Mouse (Mus musculus): ENCODE data around the gene Pygb. TPM values are rescaled to one million over a fixed set of nuclear protein-coding genes. Genes with fewer than 3 reads are reported as not detected.
A peak's percentile ranks its signal among the peaks of the same experiment; 100 is the strongest.

Pygb gene
- total and polyA plus RNA-seq, 2 experiments from 2014 or later = 282 to 581 TPM

GRCm38 (mm10) chr2:150765619-150766018, 20.9 kb upstream of the Pygb start:
- Histone ChIP-seq H3K9ac (replicated peaks; ENCODE audit: low read depth, low read length) (no peak overlapping the region), H3K4me3 (ENCODE audit: low read depth, low read length) (no peak overlapping the region), H3K27ac (ENCODE audit: low read depth) (peak overlapping the region; percentile 72), H3K4me1 (ENCODE audit: control insufficient read depth, insufficient read depth) (peaks cover 33% of the 10 kb centered on the region), H3K36me3 (replicated peaks; ENCODE audit: control insufficient read depth, insufficient read depth, low read length) (peaks cover 34% of the 10 kb centered on the region), H3K27me3 (ENCODE audit: control insufficient read depth, insufficient read depth, low read length) (no peaks in the 10 kb centered on the region), H3K9me3 (replicated peaks; ENCODE audit: control insufficient read depth, low read length) (no peaks in the 10 kb centered on the region), H3K4me2 (ENCODE audit: low read depth, low read length) (no peak overlapping the region)
- 26% methylated on average over 2 of the region's 2 CpGs for WGBS
- ATAC-seq (ENCODE audit: insufficient read depth, low read depth) (no peak), DNase-seq (ENCODE audit: low spot score) (no peak)
- no peak for TF ChIP-seq CTCF (IDR thresholded peaks at IDR 0.05; ENCODE audit: low read depth)
- TF ChIP-seq EP300 (IDR thresholded peaks at IDR 0.05; ENCODE audit: low read depth) = no peak

GRCm38 (mm10) chr2:150766083-150766862, 20.3 kb upstream of the Pygb start:
- Histone ChIP-seq H3K36me3 (replicated peaks; ENCODE audit: control insufficient read depth, insufficient read depth, low read length) (peaks cover 27% of the 10 kb centered on the region), H3K4me3 (ENCODE audit: low read depth, low read length) (no peak overlapping the region), H3K9me3 (replicated peaks; ENCODE audit: control insufficient read depth, low read length) (no peaks in the 10 kb centered on the region), H3K27ac (ENCODE audit: low read depth) (peak overlapping the region; percentile 72), H3K27me3 (ENCODE audit: control insufficient read depth, insufficient read depth, low read length) (no peaks in the 10 kb centered on the region), H3K9ac (replicated peaks; ENCODE audit: low read depth, low read length) (no peak overlapping the region), H3K4me2 (ENCODE audit: low read depth, low read length) (no peak overlapping the region), H3K4me1 (ENCODE audit: control insufficient read depth, insufficient read depth) (peaks cover 38% of the 10 kb centered on the region)
- WGBS = 58% methylated on average over 4 of the region's 4 CpGs
- no peak for TF ChIP-seq CTCF (IDR thresholded peaks at IDR 0.05; ENCODE audit: low read depth)
- no peak for TF ChIP-seq EP300 (IDR thresholded peaks at IDR 0.05; ENCODE audit: low read depth)
- no peak for DNase-seq (ENCODE audit: low spot score)
- ATAC-seq (ENCODE audit: insufficient read depth, low read depth) = no peak

- no peak overlapping the region for H3K4me3 ChIP-seq (ENCODE audit: low read depth, low read length)
- no peaks in the 10 kb centered on the region for H3K27me3 ChIP-seq (ENCODE audit: control insufficient read depth, insufficient read depth, low read length)
- H3K9ac ChIP-seq (replicated peaks; ENCODE audit: low read depth, low read length) = no peak overlapping the region
- TF ChIP-seq EP300 (IDR thresholded peaks at IDR 0.05; ENCODE audit: low read depth) (no peak), CTCF (IDR thresholded peaks at IDR 0.05; ENCODE audit: low read depth) (no peak)
- 35% methylated on average over 1 of the region's 1 CpGs for WGBS
- peak overlapping the region; percentile 95 for H3K27ac ChIP-seq (ENCODE audit: low read depth)
- no peaks in the 10 kb centered on the region for H3K9me3 ChIP-seq (replicated peaks; ENCODE audit: control insufficient read depth, low read length)
- DNase-seq (ENCODE audit: low spot score) = no peak
- ATAC-seq (ENCODE audit: insufficient read depth, low read depth) = no peak
- H3K4me2 ChIP-seq (ENCODE audit: low read depth, low read length) = no peak overlapping the region
- H3K4me1 ChIP-seq (ENCODE audit: control insufficient read depth, insufficient read depth) = peaks cover 51% of the 10 kb centered on the region
- peaks cover 7% of the 10 kb centered on the region; the same call in 1 of the 2 replicates for H3K36me3 ChIP-seq (replicated peaks; ENCODE audit: control insufficient read depth, insufficient read depth, low read length)
Measured at GRCm38 (mm10) chr2:150768678-150769077, 17.9 kb upstream of the Pygb start.

GRCm38 (mm10) chr2:150770747-150771146, 15.8 kb upstream of the Pygb start:
- WGBS = 10% methylated on average over 1 of the region's 1 CpGs
- Histone ChIP-seq H3K4me1 (ENCODE audit: control insufficient read depth, insufficient read depth) (peaks cover 53% of the 10 kb centered on the region), H3K4me2 (ENCODE audit: low read depth, low read length) (no peak overlapping the region), H3K36me3 (replicated peaks; ENCODE audit: control insufficient read depth, insufficient read depth, low read length) (no peaks in the 10 kb centered on the region), H3K9me3 (replicated peaks; ENCODE audit: control insufficient read depth, low read length) (no peaks in the 10 kb centered on the region), H3K4me3 (ENCODE audit: low read depth, low read length) (no peak overlapping the region), H3K27ac (ENCODE audit: low read depth) (peak overlapping the region; percentile 95), H3K27me3 (ENCODE audit: control insufficient read depth, insufficient read depth, low read length) (no peaks in the 10 kb centered on the region), H3K9ac (replicated peaks; ENCODE audit: low read depth, low read length) (peak overlapping the region; percentile 10; the same call in 1 of the 2 replicates)
- DNase-seq (ENCODE audit: low spot score) (peak; percentile 83), ATAC-seq (ENCODE audit: insufficient read depth, low read depth) (peak; percentile 76)
- TF ChIP-seq EP300 (IDR thresholded peaks at IDR 0.05; ENCODE audit: low read depth) (peak; percentile 58; the same call in 1 of the 2 replicates), CTCF (IDR thresholded peaks at IDR 0.05; ENCODE audit: low read depth) (no peak)

GRCm38 (mm10) chr2:150771169-150771568, 15.4 kb upstream of the Pygb start:
- H3K9ac ChIP-seq (replicated peaks; ENCODE audit: low read depth, low read length) = no peak overlapping the region
- peaks cover 51% of the 10 kb centered on the region for H3K4me1 ChIP-seq (ENCODE audit: control insufficient read depth, insufficient read depth)

More at GRCm38 (mm10) chr2:150771169-150771568, 15.4 kb upstream of the Pygb start:
- ATAC-seq (ENCODE audit: insufficient read depth, low read depth) (no peak), DNase-seq (ENCODE audit: low spot score) (no peak)
- Histone ChIP-seq H3K9me3 (replicated peaks; ENCODE audit: control insufficient read depth, low read length) (no peaks in the 10 kb centered on the region), H3K27ac (ENCODE audit: low read depth) (peak overlapping the region; percentile 95), H3K4me2 (ENCODE audit: low read depth, low read length) (no peak overlapping the region), H3K4me3 (ENCODE audit: low read depth, low read length) (no peak overlapping the region), H3K27me3 (ENCODE audit: control insufficient read depth, insufficient read depth, low read length) (no peaks in the 10 kb centered on the region), H3K36me3 (replicated peaks; ENCODE audit: control insufficient read depth, insufficient read depth, low read length) (no peaks in the 10 kb centered on the region)
- TF ChIP-seq CTCF (IDR thresholded peaks at IDR 0.05; ENCODE audit: low read depth) = no peak
- TF ChIP-seq EP300 (IDR thresholded peaks at IDR 0.05; ENCODE audit: low read depth) = no peak; the same call in 1 of the 2 replicates
- WGBS = 28% methylated on average over 6 of the region's 6 CpGs

Data from heart, postnatal 0 days (tissue).